1 mouse cellular context compared by ENCODE assay signal in the genomic region with DNA sequence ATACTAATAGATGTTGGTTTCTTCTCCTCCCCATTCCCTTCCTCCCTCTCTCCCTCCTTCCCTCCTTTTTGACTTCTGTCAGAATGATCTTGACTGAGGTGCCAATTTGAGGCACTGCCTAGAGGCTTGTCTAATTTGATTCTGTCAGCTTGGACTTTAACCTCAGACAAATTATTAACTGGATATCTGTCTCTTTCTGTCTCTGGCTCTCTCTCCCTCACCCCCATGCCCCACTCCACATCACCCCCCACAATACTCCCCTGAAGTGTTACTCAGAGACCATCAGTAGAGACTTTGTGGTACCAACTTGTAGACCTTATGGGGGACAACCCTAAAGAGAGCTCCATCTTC.
TF ChIP-seq lines count a peak whose summit lies in the region.

No protein-coding gene starts in this region.

TF ChIP-seq in CH12.LX, 34 proteins besides CTCF, POLR2A, EP300 and RAD21 (continued from another document):
- TF ChIP-seq TCF12 (IDR thresholded peaks at IDR 0.05; ENCODE audit: low read depth, low read length) (no peak), SIN3A (IDR thresholded peaks at IDR 0.05; ENCODE audit: low read length) (no peak), GABPA (IDR thresholded peaks at IDR 0.05; ENCODE audit: insufficient replicate concordance, low read depth, low read length) (no peak), POLR2AphosphoS2 (IDR thresholded peaks at IDR 0.05; ENCODE audit: low read depth, low read length) (no peak), UBTF (IDR thresholded peaks at IDR 0.05; ENCODE audit: low read depth, low read length) (no peak), BHLHE40 (IDR thresholded peaks at IDR 0.05; ENCODE audit: low read depth, low read length) (no peak), USF2 (conservative IDR thresholded peaks at IDR 0.05; ENCODE audit: low read depth, low read length) (no peak), MAZ (IDR thresholded peaks at IDR 0.05; ENCODE audit: low read depth, low read length) (no peak)
